Mouse (Mus musculus) hindbrain, embryonic 13.5 days (tissue): ENCODE results near the gene Itga5. TPM values are rescaled to one million over a fixed set of nuclear protein-coding genes. Genes with fewer than 3 reads are reported as not detected.
"Not testable (repeated sequence)": the region's sequence is repeated elsewhere in the genome, so short reads cannot be mapped to it uniquely, and the experiment has no call there.

Experiments used
- ATAC-seq: fragments of 200-750 bp; cut with Nextera tagmentation; 2 replicates; pipeline ENCODE4 v1.8.0; 2017; ENCODE audit warnings: moderate TSS enrichment; ENCODE audit not compliant: low FRiP score
- H3K27ac ChIP-seq: fragments of 300-500 bp; sonication (generic); 2 replicates; pipeline ENCODE4 v1.5.1; 2015; ENCODE audit warnings: inconsistent platforms, mild to moderate bottlenecking, moderate library complexity
- H3K27me3 ChIP-seq: fragments of 300-500 bp; sonication (generic); 2 replicates; pipeline ENCODE4 v1.6.1; 2015; ENCODE audit warnings: mild to moderate bottlenecking, inconsistent platforms
- H3K36me3 ChIP-seq: fragments of 300-500 bp; sonication (generic); 2 replicates; pipeline ENCODE4 v1.6.1; 2015; ENCODE audit warnings: mild to moderate bottlenecking, inconsistent platforms
- H3K4me1 ChIP-seq: fragments of 300-500 bp; sonication (generic); replicated peaks from 2 replicates; pipeline ENCODE4 v1.6.1; 2015; ENCODE audit warnings: inconsistent platforms
- H3K4me2 ChIP-seq: fragments of 300-500 bp; sonication (generic); 2 replicates; pipeline ENCODE4 v1.6.1; 2015; ENCODE audit warnings: inconsistent platforms, mild to moderate bottlenecking, moderate library complexity
- H3K4me3 ChIP-seq: fragments of 300-500 bp; sonication (generic); 2 replicates; pipeline ENCODE4 v1.5.1; 2015; ENCODE audit warnings: mild to moderate bottlenecking, inconsistent platforms
- H3K9ac ChIP-seq: fragments of 300-500 bp; sonication (generic); 2 replicates; pipeline ENCODE4 v1.6.1; 2015; ENCODE audit warnings: mild to moderate bottlenecking, inconsistent platforms
- H3K9me3 ChIP-seq: fragments of 300-500 bp; sonication (generic); 2 replicates; pipeline ENCODE4 v1.6.1; 2016; ENCODE audit warnings: inconsistent platforms
- WGBS: fragments of 180-500 bp; shearing (Covaris S2); methylation state at CpG from one replicate; pipeline ENCODE4 v1.1.7; 2015; 5-methylcytosine and 5-hydroxymethylcytosine counted together
- polyA plus RNA-seq: library from polyadenylated mRNA; unstranded; fragments of >200 nt; fragmentation: Nextera tagmentation; extraction: Ambion mirVana; gene quantifications from 2 replicates; pipeline ENCODE4 v1.2.1, GENCODE M21; 2015

Itga5 gene
- polyA plus RNA-seq: 8.6 and 8.9 TPM in 2 replicates

GRCm38 (mm10) chr15:103366376-103367149 lies at the start of gene Itga5:
Itga5 (minus strand) TSS chr15:103366763.
- Histone ChIP-seq H3K4me1 (peaks cover 21% of the 10 kb centered on the region), H3K27me3 (peaks cover 49% of the 10 kb centered on the region), H3K27ac (no peak within 1 kb of the TSS), H3K9me3 (no peaks in the 10 kb centered on the region), H3K4me3 (peak within 1 kb of the TSS; percentile 53), H3K36me3 (no peaks in the 10 kb centered on the region), H3K4me2 (peak within 1 kb of the TSS; percentile 88), H3K9ac (peak within 1 kb of the TSS; percentile 78)
- ATAC-seq: peak; percentile 70
- WGBS: 2% methylated on average over 31 of the region's 51 CpGs

- WGBS: 88% methylated on average over 3 of the region's 3 CpGs
- ATAC-seq: not testable (repeated sequence)
Measured at GRCm38 (mm10) chr15:103405586-103405985, 39.0 kb upstream of the Itga5 start.

GRCm38 (mm10) chr15:103401361-103401760 lies 34.8 kb upstream of the Itga5 start:
- Histone ChIP-seq H3K9me3 (no peaks in the 10 kb centered on the region), H3K4me3 (no peak overlapping the region), H3K4me1 (no peaks in the 10 kb centered on the region), H3K36me3 (no peaks in the 10 kb centered on the region), H3K27me3 (no peaks in the 10 kb centered on the region), H3K4me2 (no peak overlapping the region), H3K9ac (no peak overlapping the region), H3K27ac (no peak overlapping the region)
- WGBS: 93% methylated on average over 5 of the region's 5 CpGs
- no peak for ATAC-seq

More at GRCm38 (mm10) chr15:103405586-103405985, 39.0 kb upstream of the Itga5 start:
- H3K9ac ChIP-seq, H3K36me3 ChIP-seq, H3K27me3 ChIP-seq, H3K4me1 ChIP-seq, H3K4me3 ChIP-seq, H3K9me3 ChIP-seq, H3K4me2 ChIP-seq, H3K27ac ChIP-seq: not testable (repeated sequence)

GRCm38 (mm10) chr15:103393577-103393976 lies 27.0 kb upstream of the Itga5 start:
- H3K4me1 ChIP-seq: no peaks in the 10 kb centered on the region
- H3K4me2 ChIP-seq: no peak overlapping the region
- no peak overlapping the region for H3K4me3 ChIP-seq
- no peaks in the 10 kb centered on the region for H3K36me3 ChIP-seq
- no peak overlapping the region for H3K9ac ChIP-seq
- ATAC-seq: no peak
- no peaks in the 10 kb centered on the region for H3K27me3 ChIP-seq
- no peak overlapping the region for H3K27ac ChIP-seq
- no peaks in the 10 kb centered on the region for H3K9me3 ChIP-seq

- ATAC-seq: no peak
- WGBS: 60% methylated on average over 4 of the region's 4 CpGs
- Histone ChIP-seq H3K4me2 (no peak overlapping the region), H3K27ac (no peak overlapping the region), H3K4me3 (no peak overlapping the region), H3K36me3 (no peaks in the 10 kb centered on the region), H3K4me1 (no peaks in the 10 kb centered on the region), H3K9me3 (no peaks in the 10 kb centered on the region), H3K9ac (no peak overlapping the region), H3K27me3 (no peaks in the 10 kb centered on the region)
Measured at GRCm38 (mm10) chr15:103388556-103389145, 22.1 kb upstream of the Itga5 start.

GRCm38 (mm10) chr15:103383771-103384488 lies 17.4 kb upstream of the Itga5 start:
- Histone ChIP-seq H3K36me3 (no peaks in the 10 kb centered on the region), H3K9me3 (no peaks in the 10 kb centered on the region), H3K4me2 (no peak overlapping the region), H3K4me3 (no peak overlapping the region), H3K27me3 (no peaks in the 10 kb centered on the region), H3K27ac (no peak overlapping the region), H3K9ac (no peak overlapping the region), H3K4me1 (0 out of 2 replicates have a peak, but pooled peaks cover 3% of the 10 kb centered on the region)
- 71% methylated on average over 7 of the region's 7 CpGs for WGBS
- no peak for ATAC-seq

GRCm38 (mm10) chr15:103382795-103383406 lies 16.3 kb upstream of the Itga5 start:
- no peak overlapping the region for H3K9ac ChIP-seq
- WGBS: 28% methylated on average over 5 of the region's 5 CpGs
- no peak overlapping the region for H3K4me2 ChIP-seq
- H3K4me1 ChIP-seq: peaks cover 12% of the 10 kb centered on the region
- H3K36me3 ChIP-seq: no peaks in the 10 kb centered on the region
- no peak for ATAC-seq
- no peak overlapping the region for H3K4me3 ChIP-seq
- no peak overlapping the region for H3K27ac ChIP-seq
- H3K27me3 ChIP-seq: no peaks in the 10 kb centered on the region
- H3K9me3 ChIP-seq: no peaks in the 10 kb centered on the region

GRCm38 (mm10) chr15:103382075-103382474 lies 15.5 kb upstream of the Itga5 start:
- Histone ChIP-seq H3K4me2 (no peak overlapping the region), H3K27ac (no peak overlapping the region), H3K9ac (no peak overlapping the region), H3K4me3 (no peak overlapping the region), H3K27me3 (no peaks in the 10 kb centered on the region), H3K4me1 (peaks cover 15% of the 10 kb centered on the region), H3K36me3 (no peaks in the 10 kb centered on the region), H3K9me3 (no peaks in the 10 kb centered on the region)
- ATAC-seq: no peak
- WGBS: 85% methylated on average over 2 of the region's 2 CpGs

GRCm38 (mm10) chr15:103378665-103379356 lies 12.2 kb upstream of the Itga5 start:
- Histone ChIP-seq H3K36me3 (no peaks in the 10 kb centered on the region), H3K27ac (no peak overlapping the region), H3K9ac (no peak overlapping the region), H3K9me3 (no peaks in the 10 kb centered on the region), H3K4me2 (no peak overlapping the region), H3K4me3 (no peak overlapping the region), H3K27me3 (no peaks in the 10 kb centered on the region), H3K4me1 (peaks cover 19% of the 10 kb centered on the region)
- no peak for ATAC-seq
- 53% methylated on average over 3 of the region's 3 CpGs for WGBS

GRCm38 (mm10) chr15:103377752-103378664 lies 11.4 kb upstream of the Itga5 start:
- Histone ChIP-seq H3K27ac (no peak overlapping the region), H3K4me1 (peaks cover 19% of the 10 kb centered on the region), H3K4me2 (no peak overlapping the region), H3K27me3 (no peaks in the 10 kb centered on the region), H3K36me3 (no peaks in the 10 kb centered on the region), H3K9me3 (no peaks in the 10 kb centered on the region), H3K9ac (no peak overlapping the region), H3K4me3 (no peak overlapping the region)
- ATAC-seq: peak; percentile 24; the same call in 1 of the 2 replicates
- 74% methylated on average over 3 of the region's 3 CpGs for WGBS

GRCm38 (mm10) chr15:103376837-103377269 lies 10.3 kb upstream of the Itga5 start:
- WGBS: 72% methylated on average over 8 of the region's 8 CpGs
- H3K9ac ChIP-seq: no peak overlapping the region
- no peaks in the 10 kb centered on the region for H3K27me3 ChIP-seq
- peaks cover 19% of the 10 kb centered on the region for H3K4me1 ChIP-seq
- ATAC-seq: no peak
- H3K9me3 ChIP-seq: no peaks in the 10 kb centered on the region
- H3K36me3 ChIP-seq: no peaks in the 10 kb centered on the region
- H3K27ac ChIP-seq: no peak overlapping the region
- H3K4me2 ChIP-seq: no peak overlapping the region
- no peak overlapping the region for H3K4me3 ChIP-seq
